Mouse (Mus musculus): ENCODE results near the gene Tmem259.

- TF ChIP-seq MAFK (IDR thresholded peaks at IDR 0.05; ENCODE audit: insufficient read depth, low read depth, low read length) (no peak), ZNF384 (IDR thresholded peaks at IDR 0.05; ENCODE audit: low read depth, low read length) (no peak), ZC3H11A (IDR thresholded peaks at IDR 0.05; ENCODE audit: borderline replicate concordance, low read depth, low read length) (no peak)
Measured at GRCm38 (mm10) chr10:80004233-80004705, 20.1 kb upstream of the Tmem259 start.

Data from ES-E14 (cell line).